Mouse (Mus musculus) liver, embryonic 16.5 days (tissue): ENCODE results near the gene C4bp. TPM values are rescaled to one million over a fixed set of nuclear protein-coding genes. Genes with fewer than 3 reads are reported as not detected.

ENCODE experiments used
- ATAC-seq: fragments of 200-750 bp; cut with Nextera tagmentation; 2 replicates; pipeline ENCODE4 v1.8.0; 2017; ENCODE audit warnings: low read depth, mild to moderate bottlenecking, moderate number of reproducible peaks, moderate library complexity
- H3K27ac ChIP-seq: fragments of 300-500 bp; sonication (generic); 2 replicates; pipeline ENCODE4 v1.5.1; 2014; ENCODE audit warnings: mild to moderate bottlenecking, low read length
- H3K27me3 ChIP-seq: fragments of 300-500 bp; sonication (generic); 2 replicates; pipeline ENCODE4 v1.6.1; 2014; ENCODE audit warnings: low read depth, low read length, mixed read lengths; ENCODE audit not compliant: control insufficient read depth, insufficient read depth
- H3K36me3 ChIP-seq: fragments of 300-500 bp; sonication (generic); 2 replicates; pipeline ENCODE4 v1.6.1; 2014; ENCODE audit warnings: mild to moderate bottlenecking; ENCODE audit not compliant: control insufficient read depth, insufficient read depth
- H3K4me1 ChIP-seq: fragments of 300-500 bp; sonication (generic); 2 replicates; pipeline ENCODE4 v1.6.1; 2014; ENCODE audit warnings: low read depth, low read length, mixed read lengths; ENCODE audit not compliant: control insufficient read depth
- H3K4me2 ChIP-seq: fragments of 300-500 bp; sonication (generic); 2 replicates; pipeline ENCODE4 v1.6.1; 2014; ENCODE audit warnings: low read depth, low read length, mixed read lengths
- H3K4me3 ChIP-seq: fragments of 300-500 bp; sonication (generic); 2 replicates; pipeline ENCODE4 v1.5.1; 2014; ENCODE audit warnings: low read depth, mild to moderate bottlenecking, low read length
- H3K9ac ChIP-seq: fragments of 300-500 bp; sonication (generic); 2 replicates; pipeline ENCODE4 v1.6.1; 2014; ENCODE audit warnings: low read depth, low read length
- H3K9me3 ChIP-seq: fragments of 300-500 bp; sonication (generic); replicated peaks from 2 replicates; pipeline ENCODE4 v1.6.1; 2016; ENCODE audit warnings: low read length; ENCODE audit not compliant: control insufficient read depth
- WGBS: fragments of 180-500 bp; shearing (Covaris S2); extraction: QIAGEN DNeasy Blood & Tissue Kit; methylation state at CpG from one replicate; pipeline ENCODE4 v1.1.7; 2014; ENCODE audit not compliant: insufficient replicate concordance; 5-methylcytosine and 5-hydroxymethylcytosine counted together
- polyA plus RNA-seq: library from polyadenylated mRNA; unstranded; fragments of >200 nt; fragmentation: Nextera tagmentation; extraction: Ambion mirVana; gene quantifications from 2 replicates; pipeline ENCODE4 v1.2.1, GENCODE M21; 2015

C4bp gene
- polyA plus RNA-seq, 1 experiment from 2014 or later = 5.3 TPM

DNA sequence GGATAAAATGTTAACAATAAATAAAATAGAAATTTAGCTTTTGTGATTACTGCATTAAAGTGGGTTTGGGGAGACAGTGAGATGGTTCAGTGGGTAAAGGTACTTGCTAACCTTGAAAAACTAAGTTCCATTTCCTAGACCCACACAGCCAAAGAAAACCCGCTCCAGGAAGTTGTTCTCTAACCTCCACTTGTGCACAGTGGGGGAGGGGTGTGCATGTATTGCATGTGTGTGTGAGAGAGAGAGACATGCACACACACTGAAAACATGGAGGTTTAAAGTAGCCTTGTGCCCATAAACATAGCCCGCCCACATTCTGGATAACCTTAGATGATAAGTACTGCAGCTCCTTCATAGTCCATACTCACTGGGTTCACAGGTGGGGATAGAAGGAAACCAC, 65.1 kb downstream of the C4bp start:
- Histone ChIP-seq H3K9me3 (no peaks in the 10 kb centered on the region), H3K4me3 (no peak overlapping the region), H3K4me1 (no peaks in the 10 kb centered on the region), H3K27ac (no peak overlapping the region), H3K27me3 (no peaks in the 10 kb centered on the region), H3K4me2 (no peak overlapping the region), H3K9ac (no peak overlapping the region), H3K36me3 (no peaks in the 10 kb centered on the region)
- 71% methylated on average over 2 of the region's 2 CpGs for WGBS
- no peak for ATAC-seq

DNA sequence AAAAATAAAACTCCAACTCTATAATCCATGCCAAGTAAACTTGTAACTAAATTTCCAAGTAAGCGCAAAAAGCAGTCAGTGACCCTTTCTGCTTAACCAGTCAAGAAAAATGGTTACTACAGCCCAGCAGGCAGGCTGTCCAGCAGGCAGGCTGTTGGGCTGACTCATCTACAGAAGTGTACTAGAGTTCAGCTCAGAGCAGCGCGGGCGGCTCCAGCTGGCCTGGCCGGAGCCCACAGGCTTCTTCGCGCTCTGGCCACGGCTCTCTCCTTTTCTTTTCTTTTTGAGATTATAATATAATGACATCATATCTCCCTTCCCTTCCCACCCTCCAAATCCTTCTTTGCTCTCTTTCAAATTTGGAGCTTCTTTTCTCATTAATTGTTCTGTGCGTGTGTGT, 72.8 kb downstream of the C4bp start:
- Histone ChIP-seq H3K27me3 (no peaks in the 10 kb centered on the region), H3K36me3 (no peaks in the 10 kb centered on the region), H3K9ac (no peak overlapping the region), H3K27ac (no peak overlapping the region), H3K4me1 (no peaks in the 10 kb centered on the region), H3K4me2 (no peak overlapping the region), H3K4me3 (no peak overlapping the region), H3K9me3 (no peaks in the 10 kb centered on the region)
- WGBS = 80% methylated on average over 8 of the region's 9 CpGs
- no peak for ATAC-seq

Other genes with a start within 250 kb of the C4bp start
- gene Cd55b, start 238.6 kb downstream of the C4bp start, polyA plus RNA-seq = 0.11 TPM in 1 of 2 replicates, not detected in the other
- gene Cd55, start 198.9 kb downstream of the C4bp start, polyA plus RNA-seq = 19.3 and 20.3 TPM in 2 replicates
- gene Zp3r, start 32.0 kb downstream of the C4bp start, polyA plus RNA-seq = not detected in 2 replicates
- gene Gm29427, start 54.2 kb upstream of the C4bp start, polyA plus RNA-seq = not detected in 2 replicates
- gene Yod1, start 55.7 kb upstream of the C4bp start, polyA plus RNA-seq = 40.7 and 43.1 TPM in 2 replicates
- 5.1 and 5.2 TPM in 2 replicates for gene Pfkfb2, start 67.6 kb upstream of the C4bp start, polyA plus RNA-seq
- 6.2 and 7.3 TPM in 2 replicates for gene AA986860, start 70.3 kb upstream of the C4bp start, polyA plus RNA-seq
- not detected in 2 replicates for gene Fcamr, start 139.3 kb upstream of the C4bp start, polyA plus RNA-seq
- gene Pigr, start 165.1 kb upstream of the C4bp start, polyA plus RNA-seq = 0.48 and 0.50 TPM in 2 replicates
- gene Fcmr, start 204.0 kb upstream of the C4bp start, polyA plus RNA-seq = not detected in 2 replicates
- not detected in 2 replicates for gene Il24, start 225.8 kb upstream of the C4bp start, polyA plus RNA-seq
- not detected in 2 replicates for gene Il20, start 249.8 kb upstream of the C4bp start, polyA plus RNA-seq